Mouse (Mus musculus) liver, embryonic 18 days (tissue): Measurements from ENCODE around the gene Lrrc41. TPM values are rescaled to one million over a fixed set of nuclear protein-coding genes. Genes with fewer than 3 reads are reported as not detected.

Source experiments
- polyA plus RNA-seq: library from polyadenylated mRNA; depleted of rRNA; stranded (reverse); fragments of >200 nt; gene quantifications from 2 replicates; pipeline ENCODE4 v1.2.3, GENCODE M21; 2012; rRNA removed

Lrrc41 gene
- 15.1 and 15.8 TPM in 2 replicates for polyA plus RNA-seq

DNA sequence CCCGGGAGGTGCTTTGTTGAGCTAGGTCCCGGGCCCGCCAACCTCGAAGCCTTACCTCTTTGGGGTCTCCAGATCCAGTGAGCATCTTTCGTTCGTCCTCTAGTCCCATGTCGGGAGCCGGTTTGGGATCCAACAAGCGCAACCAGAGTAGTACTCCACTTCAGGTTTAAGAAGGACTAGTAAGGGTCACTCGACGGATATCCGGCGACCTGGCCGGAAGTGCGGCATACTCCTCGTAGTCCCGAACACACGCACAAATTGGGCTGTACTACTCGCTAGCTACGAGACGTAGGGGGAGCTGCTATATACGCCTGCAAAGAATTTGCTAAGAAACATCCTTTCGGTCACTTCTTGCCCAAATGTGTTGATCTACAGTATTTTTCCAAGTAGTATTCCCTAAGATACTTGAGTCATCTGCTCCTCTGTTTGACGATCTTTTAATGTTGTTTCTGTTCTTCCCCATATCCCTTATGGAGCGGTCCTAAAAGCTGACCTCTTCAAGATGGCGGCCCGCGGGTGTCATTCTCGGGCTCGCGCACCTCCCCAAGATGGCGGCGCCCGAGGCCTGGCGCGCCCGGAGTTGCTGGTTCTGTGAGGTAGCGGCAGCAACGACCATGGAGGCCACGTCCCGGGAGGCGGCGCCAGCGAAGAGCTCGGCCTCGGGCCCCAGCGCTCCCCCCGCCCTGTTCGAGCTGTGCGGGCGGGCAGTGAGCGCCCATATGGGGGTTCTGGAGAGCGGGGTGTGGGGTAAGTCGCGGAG lies at the start of gene Lrrc41, which contains the start of gene Uqcrh:
Gene Lrrc41 (plus strand): TSS at position 409 of the 760 bp plus-strand sequence.
Gene Uqcrh (minus strand): TSS at position 211 of the 760 bp plus-strand sequence.

GRCm38 (mm10) chr4:116053399-116053961 lies 21.6 kb upstream of the Lrrc41 start, which contains the start of gene Nsun4:
TSS of gene Nsun4 (minus strand) at chr4:116053876.

DNA sequence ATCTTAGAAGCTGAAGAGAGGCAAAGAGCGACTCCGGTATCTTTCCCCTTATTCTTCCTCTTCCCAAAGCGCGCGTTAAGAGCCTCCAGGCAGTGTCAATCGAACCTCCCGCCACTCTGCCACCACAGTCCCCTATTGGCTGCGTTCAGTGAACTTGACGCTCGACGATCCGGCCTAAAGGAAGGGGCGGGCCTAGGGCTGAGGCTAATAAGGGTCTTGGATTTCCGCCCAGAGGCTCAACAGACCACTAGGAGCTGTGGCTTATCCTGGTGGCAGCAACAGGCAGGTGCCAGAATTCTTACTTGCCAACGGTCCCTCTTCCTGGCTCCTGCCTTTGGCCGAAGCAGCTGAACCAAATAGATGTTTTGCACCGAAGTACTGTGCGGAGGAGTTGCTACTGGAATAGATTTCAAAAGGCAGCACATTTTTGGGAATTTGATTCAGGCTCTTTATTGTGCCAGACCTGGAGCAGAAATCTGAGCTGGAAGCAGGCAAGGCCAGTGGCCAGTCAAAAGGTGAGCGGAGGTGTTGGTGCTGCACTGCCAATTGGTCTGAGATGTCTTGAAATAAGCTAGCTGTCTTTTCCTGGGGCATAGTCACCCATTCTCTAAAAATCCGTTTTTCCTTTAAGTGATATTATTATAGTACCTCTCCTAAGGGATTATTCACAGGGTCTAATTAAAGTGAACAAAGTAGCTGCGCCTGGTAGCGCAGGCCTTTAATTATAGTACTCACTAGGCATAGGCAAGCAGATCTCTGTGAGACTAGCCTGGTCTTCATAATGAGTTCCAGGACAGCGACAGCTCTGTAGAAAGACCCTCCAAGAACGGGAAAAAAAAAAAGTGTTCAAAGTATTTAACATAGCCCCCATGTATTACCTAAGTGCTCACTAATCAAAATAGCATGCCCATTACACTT lies 48.8 kb downstream of the Lrrc41 start, which contains the start of the genes Rad54l and Pomgnt1:
Gene Rad54l (minus strand): TSS at position 89 of the 918 bp plus-strand sequence.
Gene Pomgnt1 (plus strand): TSS at position 239 of the 918 bp plus-strand sequence.

Other genes with a start within 250 kb of the Lrrc41 start
- 8.9 and 9.6 TPM in 2 replicates for gene Mob3c, start 247.2 kb upstream of the Lrrc41 start, polyA plus RNA-seq
- gene Mknk1, start 236.1 kb upstream of the Lrrc41 start, polyA plus RNA-seq, result 48.5 and 49.7 TPM in 2 replicates
- not detected in 2 replicates for gene Kncn, start 190.9 kb upstream of the Lrrc41 start, polyA plus RNA-seq
- not detected in 2 replicates for gene 6430628N08Rik, start 184.6 kb upstream of the Lrrc41 start, polyA plus RNA-seq
- not detected in 2 replicates for gene Dmbx1, start 135.3 kb upstream of the Lrrc41 start, polyA plus RNA-seq
- 23.5 TPM in 2 replicates for gene Faah, start 57.3 kb upstream of the Lrrc41 start, polyA plus RNA-seq
- gene Nsun4, start 21.4 kb upstream of the Lrrc41 start, polyA plus RNA-seq, result 5.7 and 6.3 TPM in 2 replicates
- gene Uqcrh, start 198 bp upstream of the Lrrc41 start, polyA plus RNA-seq, result 317 and 391 TPM in 2 replicates
- gene Rad54l, start 48.4 kb downstream of the Lrrc41 start, polyA plus RNA-seq, result 6.9 and 7.1 TPM in 2 replicates
- gene Pomgnt1, start 48.6 kb downstream of the Lrrc41 start, polyA plus RNA-seq, result 10.5 TPM in 2 replicates
- gene Lurap1, start 76.1 kb downstream of the Lrrc41 start, polyA plus RNA-seq, result 0.14 TPM in 2 replicates
- 0.02 TPM in 2 replicates for gene Tspan1, start 92.3 kb downstream of the Lrrc41 start, polyA plus RNA-seq
- gene 1700042G07Rik, start 98.1 kb downstream of the Lrrc41 start, polyA plus RNA-seq, result not detected in 2 replicates
- not detected in 2 replicates for gene Gm49337, start 98.1 kb downstream of the Lrrc41 start, polyA plus RNA-seq
- gene Pik3r3, start 146.3 kb downstream of the Lrrc41 start, polyA plus RNA-seq, result 0.73 TPM in 2 replicates